Mouse (Mus musculus): ENCODE results near the gene Aldh18a1. TPM values are rescaled to one million over a fixed set of nuclear protein-coding genes. Genes with fewer than 3 reads are reported as not detected.
"Not testable (repeated sequence)": the region's sequence is repeated elsewhere in the genome, so short reads cannot be mapped to it uniquely, and the experiment has no call there.

The Aldh18a1 gene
- 35.5 and 39.4 TPM in 2 replicates for total RNA-seq (2015)
- 34.3 and 44.5 TPM in 2 replicates for total RNA-seq (2017)

DNA sequence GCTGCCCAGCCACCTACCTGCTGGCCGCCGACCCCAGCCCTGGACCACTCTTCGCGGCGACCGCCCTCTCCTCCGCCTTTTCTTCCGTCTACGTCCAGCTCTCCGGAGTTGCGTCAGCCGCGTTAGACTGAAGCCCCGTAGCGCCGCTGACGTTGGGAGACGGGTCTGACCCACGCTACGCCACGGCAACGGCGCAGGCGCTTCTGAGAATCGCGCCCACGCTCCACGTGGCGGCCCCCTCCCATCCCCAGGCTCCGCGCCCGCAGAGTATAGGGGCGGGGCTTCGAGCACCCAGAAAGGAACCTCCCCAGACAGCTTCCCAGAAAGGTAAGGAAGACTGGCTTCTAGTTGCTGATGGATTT, at the start of gene Aldh18a1:
Gene Aldh18a1 (minus strand): TSS at position 171 of the 362 bp plus-strand sequence.
- ATAC-seq (replicated peaks; ENCODE audit: poor library complexity): peak; percentile 92

DNA sequence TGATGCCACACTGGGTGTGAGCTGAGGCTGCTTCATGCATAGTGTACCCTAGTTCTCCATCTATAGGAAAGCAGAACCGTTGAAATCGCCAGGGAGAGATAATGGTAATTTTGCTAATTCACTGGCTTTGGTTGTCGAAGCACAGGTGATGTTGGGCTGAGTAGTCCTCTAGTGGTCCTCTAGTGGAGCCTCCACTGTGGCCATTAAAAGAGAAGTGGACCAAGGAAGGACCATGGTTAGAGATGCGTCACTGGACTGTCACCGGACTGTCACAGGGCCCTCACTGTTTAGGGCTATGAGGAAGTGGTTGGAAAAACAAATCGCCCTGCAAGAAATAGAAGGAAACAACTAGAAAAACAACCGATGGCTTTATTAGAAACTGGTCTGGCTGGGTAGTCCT, 49.3 kb upstream of the Aldh18a1 start:
- peak; percentile 51 for ATAC-seq (replicated peaks; ENCODE audit: poor library complexity)

DNA sequence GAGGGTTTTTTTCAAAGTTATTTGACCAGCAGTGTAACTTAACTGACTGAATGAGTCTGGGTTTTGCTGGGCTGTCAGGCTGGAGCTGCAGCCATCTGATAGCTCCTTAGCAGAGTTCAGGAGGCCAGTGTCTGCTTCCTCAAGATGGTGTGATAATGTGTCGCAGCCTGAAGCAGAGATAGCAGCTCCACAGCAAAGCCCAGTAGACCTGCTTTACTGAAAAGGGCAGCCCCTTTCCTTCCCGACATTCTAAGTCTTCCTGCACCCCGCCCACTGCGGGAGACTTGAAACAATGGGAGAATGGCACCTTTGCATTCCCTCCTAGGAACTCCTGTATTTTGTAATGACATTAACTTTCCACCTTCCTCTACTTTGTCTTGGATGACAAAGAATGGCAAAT, 48.8 kb upstream of the Aldh18a1 start:
- peak; percentile 62 for ATAC-seq (replicated peaks; ENCODE audit: poor library complexity)

DNA sequence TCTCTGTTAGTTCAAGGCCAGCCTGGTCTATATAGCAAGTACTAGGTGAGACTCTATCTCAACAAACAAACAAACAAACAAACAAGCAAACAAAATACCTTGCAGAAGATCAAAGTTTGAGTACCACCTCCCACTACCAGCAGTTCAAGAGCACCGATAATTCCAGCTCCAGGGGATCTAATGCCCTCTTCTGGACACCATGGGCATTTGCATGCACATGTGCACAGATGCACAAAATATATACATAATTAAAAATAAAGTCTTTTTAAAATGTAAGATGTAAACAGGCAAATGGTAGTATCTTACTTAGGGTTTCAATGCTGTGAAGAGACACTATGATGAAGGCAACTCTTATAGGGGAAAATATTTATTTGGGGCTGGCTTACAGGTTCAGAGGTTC, 44.9 kb upstream of the Aldh18a1 start:
- no peak; the same call in 1 of the 2 replicates for ATAC-seq (replicated peaks; ENCODE audit: poor library complexity)

DNA sequence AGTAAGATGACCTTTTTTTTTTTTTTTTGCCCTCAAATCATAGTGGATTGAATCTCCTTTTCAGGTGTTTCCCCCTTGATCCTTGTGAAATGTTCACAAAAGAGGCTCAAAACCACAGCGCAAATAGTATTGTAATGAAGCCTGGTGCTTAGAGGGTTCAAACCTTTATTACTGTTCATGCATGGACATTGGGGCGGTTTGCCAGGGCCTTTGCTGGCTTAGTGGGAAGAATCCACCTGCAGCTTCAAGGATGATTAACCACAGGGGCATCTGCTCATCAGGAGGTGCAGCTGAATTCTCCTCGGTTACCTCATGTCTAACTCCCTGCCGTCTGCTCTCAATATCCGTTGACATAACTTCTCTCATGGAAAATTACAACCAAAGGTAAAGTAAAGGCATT, 44.4 kb upstream of the Aldh18a1 start:
- no peak for ATAC-seq (replicated peaks; ENCODE audit: poor library complexity)

DNA sequence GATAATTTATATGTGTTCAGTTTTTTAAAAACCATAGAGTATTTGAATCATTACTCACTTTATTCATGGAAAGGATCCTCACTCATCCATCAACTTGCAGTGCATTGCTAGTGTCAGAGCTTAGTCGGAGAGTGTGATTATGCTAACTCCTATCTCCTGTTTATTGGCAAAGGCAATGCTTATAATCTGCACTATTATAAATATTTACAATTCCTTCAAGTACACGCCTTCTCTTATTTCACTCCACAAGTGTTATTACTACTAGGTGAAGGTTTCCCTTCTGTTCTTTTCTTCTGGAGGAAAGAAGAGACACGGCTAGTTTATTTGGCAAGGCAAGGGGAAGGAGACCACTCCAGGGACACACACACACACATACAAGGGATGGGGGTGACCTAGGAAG, 43.9 kb upstream of the Aldh18a1 start:
- ATAC-seq (replicated peaks; ENCODE audit: poor library complexity): no peak

DNA sequence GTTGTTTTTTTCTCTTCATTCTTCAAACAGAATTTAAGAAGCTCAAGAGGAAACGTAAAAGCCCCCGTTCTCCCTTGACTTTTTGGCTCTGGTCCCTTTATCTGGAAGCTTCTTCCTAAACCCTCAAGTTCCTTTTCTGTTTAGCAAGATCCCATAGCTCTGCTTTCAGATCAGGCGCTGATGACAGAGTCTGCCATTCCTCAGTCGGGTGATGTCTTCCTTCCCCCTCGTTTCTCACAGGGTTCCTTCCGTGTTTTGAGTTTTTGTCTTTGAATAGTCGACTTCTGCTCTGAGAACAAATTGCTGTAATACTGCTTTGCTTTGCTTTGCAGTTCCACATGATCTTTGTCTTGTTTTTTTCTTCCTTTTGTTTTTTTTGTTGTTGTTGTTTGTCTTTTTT, 42.3 kb upstream of the Aldh18a1 start:
- peak; percentile 67 for ATAC-seq (replicated peaks; ENCODE audit: poor library complexity)

DNA sequence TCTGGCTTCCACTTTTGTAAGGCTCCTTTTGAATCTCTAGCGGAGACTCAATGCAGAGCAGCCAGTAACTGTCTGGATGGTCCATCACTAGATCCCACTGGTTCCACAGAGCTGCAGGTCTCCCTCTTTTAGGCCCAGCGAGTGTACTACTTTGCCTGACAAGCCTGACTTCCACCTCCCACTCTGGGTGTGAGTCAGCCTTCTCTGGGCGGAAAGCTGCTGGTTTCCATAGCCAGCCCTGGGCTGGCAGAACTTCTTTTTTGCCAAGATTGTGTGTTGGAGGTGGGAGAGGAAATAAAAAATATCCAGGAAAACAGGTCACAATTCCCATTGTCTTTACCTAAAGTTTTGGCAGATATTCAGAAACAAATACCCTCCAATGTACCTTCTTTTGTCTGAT, 41.8 kb upstream of the Aldh18a1 start:
- 0 out of 2 replicates have a peak, but pooled peaks have one; percentile 36 for ATAC-seq (replicated peaks; ENCODE audit: poor library complexity)

DNA sequence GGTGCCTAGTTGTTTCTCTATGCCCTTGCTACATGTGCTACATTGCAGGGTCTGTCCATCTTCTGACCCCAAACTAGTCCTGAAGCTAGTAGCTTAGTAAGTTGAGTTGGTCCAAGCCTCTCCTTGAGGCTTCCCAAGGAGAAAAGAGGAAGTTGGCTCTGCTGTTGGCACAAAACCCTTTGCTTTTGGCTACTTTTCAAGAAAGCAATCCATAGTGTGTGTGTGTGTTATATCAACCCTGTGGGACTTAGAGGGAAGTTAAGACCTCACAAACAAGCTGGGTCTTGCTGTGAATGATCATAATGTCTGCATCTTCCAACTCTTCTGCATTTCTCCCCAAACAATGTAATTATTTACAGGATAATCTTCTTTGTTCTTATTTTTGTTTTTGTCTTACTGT, 40.7 kb upstream of the Aldh18a1 start:
- peak; percentile 68 for ATAC-seq (replicated peaks; ENCODE audit: poor library complexity)

DNA sequence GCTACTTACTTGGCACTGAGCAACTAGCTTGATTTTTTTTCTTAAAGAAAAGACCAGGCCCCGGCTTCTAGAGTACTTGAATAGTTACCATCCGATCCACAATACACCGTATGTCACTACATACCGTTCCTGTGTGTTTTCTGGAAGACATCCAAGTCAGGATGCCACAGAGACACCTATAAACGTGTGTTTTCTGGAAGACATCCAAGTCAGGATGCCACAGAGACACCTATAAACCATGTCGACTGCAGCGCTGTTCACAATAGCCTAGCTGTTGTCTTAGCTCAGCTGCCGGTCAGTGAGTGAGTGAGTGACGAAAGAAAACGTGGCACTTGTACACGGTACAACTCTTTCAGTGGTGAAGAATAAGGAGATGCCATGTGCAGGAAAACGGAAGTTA, 37.7 kb upstream of the Aldh18a1 start:
- ATAC-seq (replicated peaks; ENCODE audit: poor library complexity): no peak

DNA sequence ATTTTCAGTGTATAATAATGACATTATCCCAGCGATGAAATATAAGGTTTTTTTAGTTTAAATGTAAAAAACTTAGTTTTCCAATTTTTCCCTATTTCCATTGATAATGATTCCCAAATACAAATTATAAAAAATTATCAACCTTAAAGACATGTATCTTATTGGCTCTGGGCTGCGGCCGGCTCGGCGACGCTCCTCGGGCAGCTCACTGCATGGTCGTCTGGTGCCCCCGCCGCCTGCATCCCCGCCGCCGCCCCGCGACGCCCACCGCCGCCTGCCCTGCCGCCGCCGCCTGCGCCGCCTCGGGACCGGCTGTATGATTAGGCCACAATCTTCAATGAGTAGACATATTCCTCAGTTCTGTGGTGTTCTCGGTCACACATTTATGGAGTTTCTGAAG, 33.4 kb upstream of the Aldh18a1 start:
- 0 out of 2 replicates have a peak, but pooled peaks have one; percentile 48 for ATAC-seq (replicated peaks; ENCODE audit: poor library complexity)

DNA sequence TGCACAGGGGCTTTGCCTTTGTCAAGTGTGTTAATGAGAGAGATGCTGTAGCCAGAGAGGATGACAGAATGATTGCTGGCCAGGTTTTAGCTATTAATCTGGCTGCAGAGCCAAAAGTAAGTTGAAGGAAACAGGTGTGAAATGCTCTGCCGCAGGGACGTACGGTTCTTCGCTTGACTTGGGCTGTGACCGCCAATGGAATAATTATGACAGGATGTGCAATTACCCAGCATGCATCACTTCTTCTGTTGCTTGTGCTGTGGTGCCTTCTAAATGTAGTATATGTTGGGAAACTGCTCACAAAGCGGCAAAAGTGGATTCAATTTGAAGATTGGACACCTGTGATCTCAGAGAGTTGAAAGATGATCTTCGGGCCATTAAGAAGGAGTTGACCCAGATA, 27.8 kb upstream of the Aldh18a1 start:
- ATAC-seq (replicated peaks; ENCODE audit: poor library complexity): 0 out of 2 replicates have a peak, but pooled peaks have one; percentile 16

DNA sequence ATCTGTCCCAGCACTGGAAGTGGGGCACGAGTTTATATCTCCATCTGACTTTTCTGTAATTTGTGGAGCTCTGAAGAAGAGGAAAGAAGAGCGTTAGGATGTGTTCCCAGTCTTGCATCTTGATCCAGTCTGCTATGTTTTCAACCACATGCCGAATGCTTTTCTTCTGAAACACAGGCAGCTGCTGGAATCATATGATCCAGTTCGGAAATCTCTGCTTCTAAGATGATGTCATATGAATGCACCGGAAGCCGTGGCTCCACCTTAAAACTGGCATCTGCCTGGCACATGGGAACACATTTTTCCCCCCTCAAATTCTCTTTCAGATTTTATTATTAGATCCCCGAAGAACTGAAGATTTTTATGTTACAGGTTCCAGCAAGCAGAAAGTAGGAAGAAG, 26.5 kb upstream of the Aldh18a1 start:
- ATAC-seq (replicated peaks; ENCODE audit: poor library complexity): no peak

DNA sequence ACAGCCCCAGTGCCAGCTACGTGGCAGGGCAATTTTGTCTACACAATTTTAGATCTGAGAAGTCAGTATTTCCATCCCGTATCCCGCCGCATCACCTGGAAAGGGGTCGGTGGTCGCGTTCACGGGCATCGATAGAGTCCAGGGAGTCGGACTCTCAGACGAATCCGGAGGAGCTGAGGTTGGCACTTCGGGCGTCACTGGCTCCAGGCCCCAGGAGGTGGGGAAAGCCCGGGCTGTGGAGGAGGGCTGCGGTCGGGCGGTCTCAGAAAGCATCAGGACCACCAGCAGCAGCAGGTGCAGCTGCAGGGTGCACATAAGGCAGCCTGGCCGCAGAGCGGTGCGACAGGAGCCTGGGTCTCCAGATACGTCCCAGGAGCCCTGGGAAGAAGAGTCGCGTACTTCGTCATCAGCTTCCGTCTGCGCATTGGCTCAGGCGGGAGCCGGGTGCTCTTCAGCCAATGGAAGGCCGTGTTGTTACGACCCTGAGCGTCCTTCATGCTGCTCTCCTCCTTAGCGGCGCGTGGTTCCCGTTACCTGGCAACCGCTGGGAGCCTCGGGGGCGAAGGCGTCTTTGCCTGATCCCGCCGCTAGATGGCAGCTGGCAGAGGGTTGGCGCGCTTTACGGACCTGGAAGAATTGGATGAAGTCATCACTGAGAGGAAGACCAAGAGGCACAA, 23.7 kb upstream of the Aldh18a1 start, which contains the start of the genes Tctn3 and Entpd1:
Gene Tctn3 (minus strand): TSS at position 404 of the 677 bp plus-strand sequence.
Gene Entpd1 (plus strand): TSS at position 537 of the 677 bp plus-strand sequence.
- peak; percentile 99 for ATAC-seq (replicated peaks; ENCODE audit: poor library complexity)

DNA sequence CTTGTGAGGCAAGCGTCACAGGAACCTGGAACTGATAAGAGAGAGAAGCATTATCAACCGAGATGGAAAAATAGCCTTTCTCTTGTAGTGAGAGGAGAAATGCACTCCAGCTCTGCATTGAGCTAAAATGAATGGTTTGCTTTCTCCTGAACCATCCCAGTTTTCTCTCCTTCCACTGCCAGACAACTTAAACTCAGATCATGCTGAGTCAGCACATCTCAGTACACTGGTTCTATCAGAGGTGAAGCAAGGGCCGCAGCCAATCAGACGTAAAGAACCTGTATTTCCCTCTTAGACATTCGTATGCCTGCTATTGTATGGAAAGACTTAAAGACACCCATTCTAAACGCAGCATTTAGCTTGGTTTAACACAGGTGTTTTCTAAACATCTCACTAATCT, 19.4 kb upstream of the Aldh18a1 start:
- ATAC-seq (replicated peaks; ENCODE audit: poor library complexity): no peak

DNA sequence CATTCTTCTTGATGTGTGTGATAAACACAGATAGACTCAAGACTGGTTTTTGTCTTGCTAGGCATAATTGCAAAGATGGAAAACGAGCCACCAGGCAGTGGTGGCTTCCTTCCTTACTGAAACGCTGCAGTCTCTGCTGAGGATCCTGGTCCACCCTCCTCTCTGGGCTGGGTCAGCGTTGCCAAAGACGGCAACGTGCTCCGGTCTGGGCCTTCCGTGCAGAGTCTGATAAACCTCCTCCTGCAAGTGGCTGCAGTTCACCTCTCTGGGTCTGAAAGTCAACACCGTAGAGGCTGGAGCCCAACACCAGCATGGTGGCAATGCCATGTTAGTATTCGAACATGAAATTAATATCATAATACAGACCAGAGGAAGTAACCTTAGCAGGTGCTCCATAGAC, 16.9 kb upstream of the Aldh18a1 start:
- peak; percentile 11; the same call in 1 of the 2 replicates for ATAC-seq (replicated peaks; ENCODE audit: poor library complexity)

DNA sequence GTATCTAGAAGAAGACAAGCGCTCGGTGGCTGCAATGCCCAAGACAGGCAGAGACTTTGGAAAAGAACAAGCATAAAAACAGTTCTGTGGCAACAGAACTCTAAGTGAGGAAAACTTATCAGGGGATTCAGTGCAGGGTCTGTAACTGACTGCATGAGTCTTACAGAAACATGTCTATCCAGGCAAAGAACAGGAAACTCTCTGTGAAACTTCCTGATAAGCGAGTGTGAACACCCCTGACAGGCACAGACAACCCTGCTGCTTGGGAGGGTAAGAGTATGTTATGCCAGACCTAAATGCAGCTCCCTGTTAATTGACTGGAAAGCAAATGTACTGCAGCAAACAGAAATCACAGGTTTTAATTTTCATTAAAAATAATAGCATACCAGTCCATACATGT, 13.6 kb upstream of the Aldh18a1 start:
- peak; percentile 57 for ATAC-seq (replicated peaks; ENCODE audit: poor library complexity)

DNA sequence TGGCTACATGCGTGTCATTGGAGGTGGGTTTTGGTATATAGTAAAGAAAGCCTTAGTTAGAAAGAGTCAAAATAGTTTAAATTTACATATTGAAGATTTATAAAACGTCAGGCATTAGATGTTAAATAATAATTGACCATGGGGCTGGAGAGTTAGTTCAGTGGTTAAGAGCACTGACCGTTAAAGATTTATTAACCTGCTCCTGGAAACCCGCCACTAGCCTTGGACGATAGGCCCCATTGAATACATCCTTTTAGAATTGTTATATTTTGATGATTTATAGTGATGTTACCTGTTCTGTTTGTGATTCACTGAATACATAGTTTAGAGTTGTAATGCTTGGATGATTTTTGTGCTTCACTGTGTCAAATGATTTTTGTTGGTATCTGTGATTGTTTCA, 12.6 kb upstream of the Aldh18a1 start:
- ATAC-seq (replicated peaks; ENCODE audit: poor library complexity): not testable (repeated sequence)

DNA sequence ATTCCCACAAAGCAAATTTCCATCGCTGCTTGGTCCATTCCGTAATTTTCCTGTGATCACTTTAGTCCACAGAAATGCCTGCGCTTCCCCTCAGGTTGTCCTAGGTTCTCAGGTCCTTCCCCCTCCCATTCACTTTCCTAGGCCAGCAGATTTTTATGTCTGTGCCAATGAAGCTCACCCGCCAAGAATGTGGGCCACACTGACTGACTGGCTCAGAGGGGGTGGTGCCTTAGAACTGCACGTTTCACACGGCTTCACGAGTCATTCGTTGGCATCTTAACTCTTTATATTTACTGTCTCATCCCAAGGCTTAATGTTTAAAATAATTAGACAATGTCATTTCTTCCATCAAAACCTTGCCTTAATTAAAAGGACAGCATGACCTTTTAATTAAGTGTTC, 7.6 kb upstream of the Aldh18a1 start:
- no peak for ATAC-seq (replicated peaks; ENCODE audit: poor library complexity)

DNA sequence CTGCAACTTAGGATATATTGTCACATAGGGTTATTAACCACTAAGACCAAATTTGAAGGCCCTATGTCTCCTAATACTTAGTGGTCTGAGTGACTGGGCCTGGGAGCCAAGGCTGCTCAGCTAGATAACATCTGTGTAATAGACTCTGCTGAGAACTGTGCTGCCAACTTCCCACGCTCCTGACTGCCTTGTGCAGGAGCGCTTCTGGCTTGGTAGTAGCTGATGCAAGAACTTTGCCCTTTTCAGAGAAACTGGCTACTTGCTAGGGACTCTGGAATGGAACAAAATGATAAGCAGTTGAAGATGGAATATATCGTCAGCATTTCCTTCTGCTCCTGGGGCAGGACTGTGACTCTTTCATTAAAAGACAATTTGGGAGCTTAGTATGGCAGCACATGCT, 7.0 kb upstream of the Aldh18a1 start:
- ATAC-seq (replicated peaks; ENCODE audit: poor library complexity): no peak

DNA sequence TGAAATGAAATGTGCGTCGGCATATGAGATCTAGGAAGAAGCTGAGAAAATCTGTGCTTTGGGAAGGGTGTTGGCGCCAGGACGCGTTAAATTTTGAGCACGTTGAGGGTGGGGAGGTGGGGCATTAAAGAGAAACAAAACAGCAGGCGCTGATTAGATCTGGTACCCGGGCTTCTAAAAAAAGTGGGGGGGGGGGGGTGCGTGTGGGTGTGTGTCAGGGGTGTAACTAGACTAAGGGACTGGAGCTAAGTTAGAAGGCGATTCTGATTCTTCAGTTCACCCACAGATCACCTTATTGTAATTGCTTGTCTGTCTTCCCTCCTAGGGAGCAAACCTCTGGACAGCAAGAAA, 1.2 kb upstream of the Aldh18a1 start:
- no peak for ATAC-seq (replicated peaks; ENCODE audit: poor library complexity)

DNA sequence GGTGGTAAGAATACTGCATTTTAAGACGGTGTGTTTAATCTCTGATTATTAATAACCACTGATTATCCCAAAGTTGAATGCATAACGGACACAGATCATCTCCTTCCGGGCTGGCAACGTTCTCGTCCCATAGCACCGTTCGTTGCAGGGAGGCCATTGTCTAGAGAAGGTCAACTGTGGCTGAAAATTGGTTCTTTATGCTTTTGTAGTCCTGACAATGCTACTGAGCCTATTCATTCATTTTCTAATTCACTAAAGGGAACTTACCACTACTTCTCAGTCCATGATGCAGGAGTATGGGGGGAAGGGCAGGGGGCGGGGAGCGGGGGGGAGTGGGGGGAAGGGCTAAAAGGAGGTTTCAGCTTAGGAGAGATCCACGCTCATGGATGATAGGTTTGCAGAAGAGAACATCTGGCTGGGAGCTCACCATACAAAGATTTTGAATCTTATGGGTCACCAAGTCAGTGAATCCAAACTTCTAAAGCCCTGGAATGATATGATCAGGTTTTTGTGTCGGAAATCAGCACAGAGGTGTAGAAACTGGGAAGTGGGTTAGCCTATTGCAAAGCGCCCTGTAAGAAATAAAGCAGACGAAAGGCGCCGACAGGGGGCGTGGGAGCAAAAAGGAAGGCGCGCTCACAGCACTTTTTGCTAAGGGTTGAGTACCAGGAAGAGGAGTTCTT, 725 bp upstream of the Aldh18a1 start:
- ATAC-seq (replicated peaks; ENCODE audit: poor library complexity): peak; percentile 78
